In genomic region chr5:36103483-36103882, GRCm38 (mm10) we compare ENCODE assay signal across 21 mouse cellular contexts.
A peak's percentile ranks its signal among the peaks of the same experiment; 100 is the strongest.
DNase-seq lines count a peak whose midpoint lies in the region; ATAC-seq and TF ChIP-seq lines count a peak whose summit lies in the region.
"Had no signal": no experiment of that assay in that cellular context is flagged by ENCODE, and none has a peak within 500 bp of the region (broad histone marks: within the 10 kb centered on the region; RNA-seq: fewer than 3 reads in every experiment).

No protein-coding gene starts in this region.

- H3K27ac ChIP-seq in intestine, postnatal 0 days (ENCODE audit: low read depth, low read length): no peak overlapping the region
- H3K27ac ChIP-seq in intestine, embryonic 15.5 days: no peak overlapping the region
- no peak overlapping the region for H3K27ac ChIP-seq in midbrain, postnatal 0 days (ENCODE audit: low read depth, low read length)
- no peak overlapping the region for H3K27ac ChIP-seq in midbrain, embryonic 10.5 days (replicated peaks)
- H3K27ac ChIP-seq: embryonic facial prominence, embryonic 12.5 days; heart, embryonic 10.5 days; limb, embryonic 15.5 days; lung, embryonic 15.5 days; midbrain, embryonic 13.5 days; neural tube, embryonic 13.5 days had no signal

- H3K9ac ChIP-seq in intestine, postnatal 0 days (ENCODE audit: low read depth, low read length): no peak overlapping the region
- no peak overlapping the region for H3K9ac ChIP-seq in intestine, embryonic 15.5 days
- H3K9ac ChIP-seq in midbrain, postnatal 0 days (replicated peaks; ENCODE audit: low read length, poor library complexity, severe bottlenecking): no peak overlapping the region
- H3K9ac ChIP-seq: embryonic facial prominence, embryonic 12.5 days; limb, embryonic 15.5 days; lung, embryonic 15.5 days; midbrain, embryonic 13.5 days; neural tube, embryonic 13.5 days had no signal

- no peaks in the 10 kb centered on the region for H3K36me3 ChIP-seq in intestine, postnatal 0 days (ENCODE audit: control insufficient read depth, insufficient read depth)
- H3K36me3 ChIP-seq in intestine, embryonic 15.5 days: no peaks in the 10 kb centered on the region
- H3K36me3 ChIP-seq in midbrain, postnatal 0 days (ENCODE audit: insufficient read depth, low read length): no peaks in the 10 kb centered on the region
- H3K36me3 ChIP-seq in midbrain, embryonic 10.5 days: no peaks in the 10 kb centered on the region
- H3K36me3 ChIP-seq in G1E (replicated peaks): no peaks in the 10 kb centered on the region
- H3K36me3 ChIP-seq: embryonic facial prominence, embryonic 12.5 days; heart, embryonic 10.5 days; limb, embryonic 15.5 days; lung, embryonic 15.5 days; midbrain, embryonic 13.5 days; neural tube, embryonic 13.5 days had no signal

- no peak for DNase-seq in midbrain, postnatal 0 days (ENCODE audit: low spot score)
- DNase-seq in midbrain, embryonic 10.5 days (ENCODE audit: low spot score): no peak
- DNase-seq in G1E (ENCODE audit: low spot score): no peak
- DNase-seq in MN1 (ENCODE audit: low spot score): no peak
- DNase-seq: cerebellum, adult 9-11 months; gastrocnemius, postnatal 36 days; kidney, adult 9 months; right cerebral cortex, adult 18-20 months; thymus, postnatal 14 days had no signal

- no peaks in the 10 kb centered on the region for H3K9me3 ChIP-seq in intestine, postnatal 0 days (ENCODE audit: control insufficient read depth)
- H3K9me3 ChIP-seq in intestine, embryonic 15.5 days: no peaks in the 10 kb centered on the region
- no peaks in the 10 kb centered on the region for H3K9me3 ChIP-seq in midbrain, postnatal 0 days (ENCODE audit: low read length)
- no peaks in the 10 kb centered on the region for H3K9me3 ChIP-seq in midbrain, embryonic 10.5 days (replicated peaks)
- no peaks in the 10 kb centered on the region for H3K9me3 ChIP-seq in G1E (replicated peaks)
- H3K9me3 ChIP-seq: embryonic facial prominence, embryonic 12.5 days; heart, embryonic 10.5 days; limb, embryonic 15.5 days; lung, embryonic 15.5 days; midbrain, embryonic 13.5 days; neural tube, embryonic 13.5 days had no signal

- WGBS in intestine, postnatal 0 days: 90% methylated on average over 2 of the region's 2 CpGs
- 91% methylated on average over 2 of the region's 2 CpGs for WGBS in intestine, embryonic 15.5 days
- WGBS in midbrain, postnatal 0 days: 86% methylated on average over 2 of the region's 2 CpGs
- WGBS in midbrain, embryonic 10.5 days: 91% methylated on average over 2 of the region's 2 CpGs

- TF ChIP-seq CTCF in intestine, postnatal 0 days (IDR thresholded peaks at IDR 0.05; ENCODE audit: low read depth): peak; percentile 38
- TF ChIP-seq CTCF in midbrain, postnatal 0 days (IDR thresholded peaks at IDR 0.05): peak; percentile 41; the same call in 1 of the 2 replicates
- TF ChIP-seq CTCF in G1E (IDR thresholded peaks at IDR 0.05; ENCODE audit: low read depth, low read length): 0 out of 2 replicates have a peak, but pooled peaks have one; percentile 7

- H3K4me3 ChIP-seq in intestine, postnatal 0 days (ENCODE audit: low read depth, low read length): no peak overlapping the region
- H3K4me3 ChIP-seq in intestine, embryonic 15.5 days (replicated peaks): no peak overlapping the region
- H3K4me3 ChIP-seq in midbrain, postnatal 0 days (ENCODE audit: low read depth, low read length): no peak overlapping the region
- no peak overlapping the region for H3K4me3 ChIP-seq in midbrain, embryonic 10.5 days
- H3K4me3 ChIP-seq in G1E (ENCODE audit: low read depth, low read length): no peak overlapping the region
- H3K4me3 ChIP-seq: embryonic facial prominence, embryonic 12.5 days; erythroblast, embryonic 14.5 days; heart, embryonic 10.5 days; limb, embryonic 15.5 days; lung, embryonic 15.5 days; midbrain, embryonic 13.5 days; neural tube, embryonic 13.5 days had no signal

- ATAC-seq in intestine, postnatal 0 days: no peak
- no peak for ATAC-seq in intestine, embryonic 15.5 days
- no peak for ATAC-seq in midbrain, postnatal 0 days (ENCODE audit: low FRiP score)
- no peak for ATAC-seq in G1E (ENCODE audit: extremely low read depth, insufficient number of reproducible peaks, low FRiP score, poor library complexity, severe bottlenecking)
- ATAC-seq in megakaryocyte, adult 5-6 weeks (ENCODE audit: poor library complexity, severe bottlenecking): no peak
- ATAC-seq: forebrain, embryonic 14.5 days; inflammation-experienced regulatory T-cells, adult 6 months; midbrain, embryonic 13.5 days had no signal

- H3K27me3 ChIP-seq in intestine, postnatal 0 days (replicated peaks; ENCODE audit: control insufficient read depth, insufficient read depth, low read length): no peaks in the 10 kb centered on the region
- H3K27me3 ChIP-seq in intestine, embryonic 15.5 days (replicated peaks): no peaks in the 10 kb centered on the region
- no peaks in the 10 kb centered on the region for H3K27me3 ChIP-seq in midbrain, postnatal 0 days (ENCODE audit: insufficient read depth, low read length)
- H3K27me3 ChIP-seq in midbrain, embryonic 10.5 days (ENCODE audit: low read depth, poor library complexity, severe bottlenecking): no peaks in the 10 kb centered on the region
- no peaks in the 10 kb centered on the region for H3K27me3 ChIP-seq in G1E (ENCODE audit: insufficient read depth, low read length)
- H3K27me3 ChIP-seq: embryonic facial prominence, embryonic 12.5 days; limb, embryonic 15.5 days; lung, embryonic 15.5 days; midbrain, embryonic 13.5 days had no signal

- H3K4me1 ChIP-seq in intestine, postnatal 0 days (replicated peaks; ENCODE audit: control insufficient read depth, insufficient read depth, low read length): no peaks in the 10 kb centered on the region
- 0 out of 2 replicates have a peak, but pooled peaks cover 4% of the 10 kb centered on the region for H3K4me1 ChIP-seq in intestine, embryonic 15.5 days (replicated peaks)
- no peaks in the 10 kb centered on the region for H3K4me1 ChIP-seq in midbrain, postnatal 0 days (ENCODE audit: insufficient read depth, low read length)
- H3K4me1 ChIP-seq in midbrain, embryonic 10.5 days: peaks cover 7% of the 10 kb centered on the region; the same call in 1 of the 2 replicates
- H3K4me1 ChIP-seq in G1E (ENCODE audit: insufficient read depth, low read depth, low read length): no peaks in the 10 kb centered on the region
- H3K4me1 ChIP-seq: embryonic facial prominence, embryonic 12.5 days had no signal

- H3K4me2 ChIP-seq in intestine, postnatal 0 days (replicated peaks; ENCODE audit: low read depth): no peak overlapping the region
- no peak overlapping the region for H3K4me2 ChIP-seq in intestine, embryonic 15.5 days (replicated peaks)
- no peak overlapping the region for H3K4me2 ChIP-seq in midbrain, postnatal 0 days (ENCODE audit: low read depth, low read length, poor library complexity, severe bottlenecking)
- H3K4me2 ChIP-seq: embryonic facial prominence, embryonic 12.5 days; limb, embryonic 15.5 days; lung, embryonic 15.5 days; midbrain, embryonic 13.5 days; neural tube, embryonic 13.5 days had no signal
